ENCODE assay signal across 11 mouse cellular contexts in the genomic region with DNA sequence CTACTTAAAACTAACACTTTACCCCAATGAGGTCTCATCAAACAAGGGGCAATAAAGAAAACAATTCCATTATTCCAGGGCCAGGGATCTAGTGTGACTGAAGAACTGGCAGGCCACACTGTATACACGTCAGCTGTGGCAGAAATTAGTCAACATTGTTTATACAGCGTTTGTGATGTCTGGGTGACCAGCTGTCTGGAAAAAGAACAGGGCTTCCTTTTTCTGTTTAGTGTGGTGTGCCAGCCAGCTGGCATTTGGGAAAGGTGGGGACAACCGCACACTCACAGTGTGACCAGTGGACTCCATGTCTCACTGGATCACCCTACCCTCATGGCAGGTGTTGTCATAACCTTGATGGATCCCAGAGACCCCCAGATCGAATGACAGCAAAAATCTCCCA.
DNase-seq lines count a peak whose midpoint lies in the region; ATAC-seq and TF ChIP-seq lines count a peak whose summit lies in the region.
"Had no signal": no experiment of that assay in that cellular context is flagged by ENCODE, and none has a peak within 500 bp of the region (broad histone marks: within the 10 kb centered on the region; RNA-seq: fewer than 3 reads in every experiment).

No protein-coding gene starts in this region.

- H3K27me3 ChIP-seq in intestine, embryonic 16.5 days (replicated peaks; ENCODE audit: control insufficient read depth, insufficient read depth, low read length), result no peaks in the 10 kb centered on the region
- no peaks in the 10 kb centered on the region for H3K27me3 ChIP-seq in intestine, postnatal 0 days (replicated peaks; ENCODE audit: control insufficient read depth, insufficient read depth, low read length)

- peak; percentile 33; the same call in 1 of the 2 replicates for ATAC-seq in intestine, embryonic 16.5 days
- ATAC-seq in intestine, postnatal 0 days, result no peak
- no peak for ATAC-seq in activated CD4-positive, CD25-positive, alpha-beta regulatory T cell, adult 4 months

- intact Hi-C loops in heart, postnatal 14 days (cut with DNase I), result no loop called here

- H3K36me3 ChIP-seq in intestine, embryonic 16.5 days (ENCODE audit: control insufficient read depth, insufficient read depth, low read length), result no peaks in the 10 kb centered on the region
- no peaks in the 10 kb centered on the region for H3K36me3 ChIP-seq in intestine, postnatal 0 days (ENCODE audit: control insufficient read depth, insufficient read depth)

- H3K27ac ChIP-seq in intestine, embryonic 16.5 days (ENCODE audit: low read length), result no peak overlapping the region
- H3K27ac ChIP-seq in intestine, postnatal 0 days (ENCODE audit: low read depth, low read length), result no peak overlapping the region

- H3K4me2 ChIP-seq in intestine, embryonic 16.5 days (ENCODE audit: low read depth, low read length), result no peak overlapping the region
- no peak overlapping the region for H3K4me2 ChIP-seq in intestine, postnatal 0 days (replicated peaks; ENCODE audit: low read depth)

- no peaks in the 10 kb centered on the region for H3K4me1 ChIP-seq in intestine, embryonic 16.5 days (ENCODE audit: control insufficient read depth, insufficient read depth, low read length)
- no peaks in the 10 kb centered on the region for H3K4me1 ChIP-seq in intestine, postnatal 0 days (replicated peaks; ENCODE audit: control insufficient read depth, insufficient read depth, low read length)

- TF ChIP-seq CTCF in intestine, postnatal 0 days (IDR thresholded peaks at IDR 0.05; ENCODE audit: low read depth), result no peak

- no peak overlapping the region for H3K4me3 ChIP-seq in intestine, embryonic 16.5 days (ENCODE audit: low read length)
- no peak overlapping the region for H3K4me3 ChIP-seq in intestine, postnatal 0 days (ENCODE audit: low read depth, low read length)

- no peaks in the 10 kb centered on the region for H3K9me3 ChIP-seq in intestine, embryonic 16.5 days (ENCODE audit: control insufficient read depth, low read length)
- no peaks in the 10 kb centered on the region for H3K9me3 ChIP-seq in intestine, postnatal 0 days (ENCODE audit: control insufficient read depth)

- no peak overlapping the region for H3K9ac ChIP-seq in intestine, embryonic 16.5 days (ENCODE audit: low read depth, low read length)
- H3K9ac ChIP-seq in intestine, postnatal 0 days (ENCODE audit: low read depth, low read length), result no peak overlapping the region

- 51% methylated on average over 4 of the region's 4 CpGs for WGBS in intestine, embryonic 16.5 days
- 57% methylated on average over 4 of the region's 4 CpGs for WGBS in intestine, postnatal 0 days

- peak; percentile 58 for DNase-seq in brain, adult 2 months (ENCODE audit: low read depth, low spot score)
- DNase-seq in heart, postnatal 14 days, result peak; percentile 17 to 19
- peak; percentile 40 for DNase-seq in lung, postnatal 14 days
- DNase-seq in cerebellum, adult 11-12 months, result no peak
- DNase-seq: adrenal gland, postnatal 10 days; cerebellum, adult 8-10 months; kidney, postnatal 10 days; thymus, adult 2 months had no signal
